Mouse (Mus musculus) midbrain, embryonic 16.5 days (tissue): ENCODE results near the gene Krtcap2. TPM values are rescaled to one million over a fixed set of nuclear protein-coding genes. Genes with fewer than 3 reads are reported as not detected.

Experiments used
- ATAC-seq: fragments of 200-750 bp; cut with Nextera tagmentation; 2 replicates; pipeline ENCODE4 v1.8.0; 2017; ENCODE audit warnings: moderate TSS enrichment
- H3K27ac ChIP-seq: fragments of 300-500 bp; sonication (generic); 2 replicates; pipeline ENCODE4 v1.5.1; 2014; ENCODE audit warnings: mild to moderate bottlenecking, low read length, mixed read lengths
- H3K27me3 ChIP-seq: fragments of 300-500 bp; sonication (generic); 2 replicates; pipeline ENCODE4 v1.6.1; 2014; ENCODE audit warnings: low read depth, low read length, mixed read lengths; ENCODE audit not compliant: control insufficient read depth, insufficient read depth
- H3K36me3 ChIP-seq: fragments of 300-500 bp; sonication (generic); 2 replicates; pipeline ENCODE4 v1.6.1; 2014; ENCODE audit warnings: mild to moderate bottlenecking, low read length, moderate library complexity, mixed read lengths; ENCODE audit not compliant: control insufficient read depth, insufficient read depth
- H3K4me1 ChIP-seq: fragments of 300-500 bp; sonication (generic); 2 replicates; pipeline ENCODE4 v1.6.1; 2014; ENCODE audit warnings: mild to moderate bottlenecking, low read length, mixed read lengths; ENCODE audit not compliant: control insufficient read depth, insufficient read depth
- H3K4me2 ChIP-seq: fragments of 300-500 bp; sonication (generic); 2 replicates; pipeline ENCODE4 v1.6.1; 2014; ENCODE audit warnings: mild to moderate bottlenecking, low read length, mixed read lengths
- H3K4me3 ChIP-seq: fragments of 300-500 bp; sonication (generic); 2 replicates; pipeline ENCODE4 v1.5.1; 2014; ENCODE audit warnings: low read depth, mild to moderate bottlenecking, low read length, moderate library complexity, mixed read lengths
- H3K9ac ChIP-seq: fragments of 300-500 bp; sonication (generic); 2 replicates; pipeline ENCODE4 v1.6.1; 2014; ENCODE audit warnings: low read depth, low read length, mixed read lengths
- H3K9me3 ChIP-seq: fragments of 300-500 bp; sonication (generic); replicated peaks from 2 replicates; pipeline ENCODE4 v1.6.1; 2014; ENCODE audit warnings: mild to moderate bottlenecking, low read length, mixed read lengths; ENCODE audit not compliant: control insufficient read depth, poor library complexity, severe bottlenecking
- WGBS: fragments of 180-500 bp; shearing (Covaris S2); extraction: QIAGEN DNeasy Blood & Tissue Kit; methylation state at CpG from one replicate; pipeline ENCODE4 v1.1.7; 2014; 5-methylcytosine and 5-hydroxymethylcytosine counted together
- polyA plus RNA-seq: library from polyadenylated mRNA; unstranded; fragments of >200 nt; fragmentation: Nextera tagmentation; extraction: Ambion mirVana; gene quantifications from 2 replicates; pipeline ENCODE4 v1.2.1, GENCODE M21; 2015

The Krtcap2 gene
- 195 TPM in 2 replicates for polyA plus RNA-seq

DNA sequence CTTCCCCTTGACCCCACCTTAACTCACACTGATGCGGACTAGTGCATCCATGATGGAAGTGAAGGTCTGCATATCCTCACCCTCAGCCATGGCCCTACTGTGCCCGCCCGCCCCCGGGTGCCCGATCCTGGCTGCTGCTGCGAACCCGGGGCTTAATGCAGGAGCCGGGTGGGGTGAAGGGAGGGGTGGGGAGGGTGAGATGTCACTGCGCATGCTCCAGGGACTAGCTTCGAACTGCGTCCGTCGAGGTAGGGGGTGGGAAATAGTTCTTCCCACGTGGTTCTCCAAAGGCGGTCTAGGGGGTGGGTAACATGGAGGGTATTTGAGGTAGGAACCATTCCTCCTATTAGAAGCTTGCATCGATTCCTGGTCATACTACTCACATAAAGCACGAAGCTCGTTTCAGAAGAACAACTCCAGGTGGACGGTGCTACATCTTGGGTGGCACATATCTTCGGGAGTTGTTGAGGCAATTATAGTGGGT is at the start of gene Krtcap2:
Krtcap2 (plus strand) TSS at position 279 of the 484 bp plus-strand sequence.
- peak; percentile 78 for ATAC-seq
- peak within 1 kb of the TSS; percentile 71 for H3K4me3 ChIP-seq
- peaks cover 15% of the 10 kb centered on the region for H3K36me3 ChIP-seq
- 1% methylated on average over 20 of the region's 20 CpGs for WGBS
- H3K27me3 ChIP-seq, result no peaks in the 10 kb centered on the region
- peak within 1 kb of the TSS; percentile 95 for H3K27ac ChIP-seq
- H3K9me3 ChIP-seq, result no peaks in the 10 kb centered on the region
- H3K4me2 ChIP-seq, result peak within 1 kb of the TSS; percentile 86
- peak within 1 kb of the TSS; percentile 86 for H3K9ac ChIP-seq
- H3K4me1 ChIP-seq, result peaks cover 31% of the 10 kb centered on the region

GRCm38 (mm10) chr3:89195979-89196877 is 49.5 kb upstream of the Krtcap2 start:
- Histone ChIP-seq H3K9ac (peak overlapping the region; percentile 70), H3K4me1 (peaks cover 10% of the 10 kb centered on the region), H3K9me3 (no peaks in the 10 kb centered on the region), H3K4me3 (peak overlapping the region; percentile 41), H3K36me3 (no peaks in the 10 kb centered on the region), H3K4me2 (peak overlapping the region; percentile 81), H3K27ac (peak overlapping the region; percentile 74), H3K27me3 (no peaks in the 10 kb centered on the region)
- WGBS, result 6% methylated on average over 33 of the region's 33 CpGs
- peak; percentile 90 for ATAC-seq

- H3K27ac ChIP-seq, result no peak overlapping the region
- H3K36me3 ChIP-seq, result peaks cover 5% of the 10 kb centered on the region; the same call in 1 of the 2 replicates
- no peak overlapping the region for H3K9ac ChIP-seq
- peaks cover 15% of the 10 kb centered on the region for H3K4me1 ChIP-seq
- WGBS, result 81% methylated on average over 3 of the region's 3 CpGs
- H3K4me3 ChIP-seq, result no peak overlapping the region
- no peaks in the 10 kb centered on the region for H3K27me3 ChIP-seq
- no peak overlapping the region for H3K4me2 ChIP-seq
- H3K9me3 ChIP-seq, result no peaks in the 10 kb centered on the region
- no peak for ATAC-seq
Measured at GRCm38 (mm10) chr3:89199839-89200238, 45.9 kb upstream of the Krtcap2 start.

DNA sequence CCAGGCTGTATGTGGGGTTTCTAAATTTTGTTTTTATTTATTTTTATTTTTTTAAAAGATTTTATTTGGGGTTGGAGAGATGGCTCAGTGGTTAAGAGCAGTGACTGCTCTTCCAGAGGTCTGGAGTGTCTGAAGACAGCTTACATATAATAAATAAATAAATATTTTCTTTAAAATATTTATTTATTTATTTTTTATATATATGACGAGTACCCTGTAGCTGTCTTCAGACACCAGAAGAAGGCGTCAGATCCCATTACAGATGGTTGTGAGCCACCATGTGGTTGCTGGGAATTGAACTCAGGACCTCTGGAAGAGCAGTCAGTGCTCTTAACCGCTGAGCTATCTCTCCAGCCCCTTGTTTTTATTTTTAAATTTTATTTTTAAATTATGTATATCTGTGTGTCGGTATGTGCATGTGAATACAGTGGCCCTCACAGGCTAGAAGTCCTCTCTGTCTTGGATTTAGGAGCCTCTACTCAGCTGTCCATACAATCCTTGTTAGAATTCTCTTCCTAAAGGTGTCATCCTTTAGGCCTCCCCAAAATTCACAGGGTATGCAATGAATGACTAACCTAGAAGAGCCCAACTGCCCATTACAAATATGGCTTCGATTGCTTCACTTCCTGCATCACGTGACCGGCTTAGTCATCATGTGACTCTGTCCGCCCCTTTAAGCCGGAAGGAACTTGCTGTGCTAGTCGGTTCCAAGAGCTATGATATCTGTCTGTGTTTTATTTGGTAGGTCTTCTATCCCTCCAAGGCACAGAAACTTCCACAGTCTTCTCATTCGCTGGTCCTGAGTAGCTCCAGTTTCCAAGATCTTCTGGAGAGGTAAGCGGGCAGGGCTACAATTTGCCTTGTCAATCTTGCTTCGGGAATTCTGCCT is 43.3 kb upstream of the Krtcap2 start, which contains the start of gene Gba:
Gba (plus strand) TSS at position 676 of the 889 bp plus-strand sequence.
- WGBS, result 26% methylated on average over 13 of the region's 13 CpGs
- H3K27ac ChIP-seq, result peak within 1 kb of the TSS; percentile 73
- peaks cover 19% of the 10 kb centered on the region for H3K36me3 ChIP-seq
- peaks cover 5% of the 10 kb centered on the region for H3K4me1 ChIP-seq
- ATAC-seq, result peak; percentile 83
- peak within 1 kb of the TSS; percentile 64 for H3K4me3 ChIP-seq
- H3K4me2 ChIP-seq, result peak within 1 kb of the TSS; percentile 87
- peak within 1 kb of the TSS; percentile 73 for H3K9ac ChIP-seq
- no peaks in the 10 kb centered on the region for H3K9me3 ChIP-seq
- no peaks in the 10 kb centered on the region for H3K27me3 ChIP-seq

DNA sequence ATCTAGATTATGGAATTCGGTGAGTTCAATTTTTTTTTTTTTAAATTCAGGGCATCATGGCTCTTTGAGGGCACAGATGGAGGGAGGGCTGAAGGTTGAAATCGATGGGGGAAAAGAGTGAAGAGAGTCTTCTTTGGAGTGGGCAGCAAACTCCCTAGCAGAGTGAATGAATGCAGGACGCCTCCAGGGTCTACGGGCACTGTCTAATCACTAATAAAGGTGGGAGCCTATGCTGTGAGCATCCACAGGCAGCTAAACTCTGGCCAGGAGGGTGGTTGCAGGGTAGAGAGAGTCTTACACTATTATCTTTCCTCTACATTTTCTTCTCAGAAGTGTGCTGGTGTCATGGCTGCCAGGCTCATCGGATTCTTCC is 42.6 kb upstream of the Krtcap2 start:
- peak; percentile 55; the same call in 1 of the 2 replicates for ATAC-seq
- WGBS, result 42% methylated on average over 5 of the region's 5 CpGs

DNA sequence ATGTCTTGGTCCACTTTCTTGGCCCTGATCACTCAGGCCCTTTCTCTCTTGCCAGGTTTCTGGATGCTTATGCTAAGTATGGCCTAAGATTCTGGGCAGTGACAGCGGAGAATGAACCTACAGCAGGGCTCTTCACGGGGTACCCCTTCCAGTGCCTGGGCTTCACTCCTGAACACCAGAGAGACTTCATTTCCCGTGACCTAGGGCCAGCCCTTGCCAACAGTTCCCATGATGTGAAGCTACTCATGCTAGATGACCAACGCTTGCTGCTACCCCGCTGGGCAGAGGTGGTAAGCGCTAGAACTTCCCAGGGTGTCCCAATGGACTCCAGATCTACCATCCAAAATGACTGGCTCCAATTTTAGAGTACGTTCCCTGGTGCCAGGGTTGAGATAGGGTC is 39.7 kb upstream of the Krtcap2 start:
- no peak overlapping the region for H3K9ac ChIP-seq
- H3K4me3 ChIP-seq, result no peak overlapping the region
- H3K4me2 ChIP-seq, result no peak overlapping the region
- no peaks in the 10 kb centered on the region for H3K9me3 ChIP-seq
- no peak overlapping the region for H3K27ac ChIP-seq
- WGBS, result 92% methylated on average over 7 of the region's 7 CpGs
- ATAC-seq, result no peak
- H3K36me3 ChIP-seq, result peaks cover 39% of the 10 kb centered on the region
- no peaks in the 10 kb centered on the region for H3K27me3 ChIP-seq
- peaks cover 5% of the 10 kb centered on the region for H3K4me1 ChIP-seq

More for the DNA sequence above, 42.6 kb upstream of the Krtcap2 start:
- Histone ChIP-seq H3K27ac (peak overlapping the region; percentile 67), H3K4me1 (peaks cover 5% of the 10 kb centered on the region), H3K36me3 (peaks cover 25% of the 10 kb centered on the region), H3K4me3 (peak overlapping the region; percentile 64), H3K4me2 (peak overlapping the region; percentile 87), H3K9me3 (no peaks in the 10 kb centered on the region), H3K27me3 (no peaks in the 10 kb centered on the region), H3K9ac (peak overlapping the region; percentile 73)

DNA sequence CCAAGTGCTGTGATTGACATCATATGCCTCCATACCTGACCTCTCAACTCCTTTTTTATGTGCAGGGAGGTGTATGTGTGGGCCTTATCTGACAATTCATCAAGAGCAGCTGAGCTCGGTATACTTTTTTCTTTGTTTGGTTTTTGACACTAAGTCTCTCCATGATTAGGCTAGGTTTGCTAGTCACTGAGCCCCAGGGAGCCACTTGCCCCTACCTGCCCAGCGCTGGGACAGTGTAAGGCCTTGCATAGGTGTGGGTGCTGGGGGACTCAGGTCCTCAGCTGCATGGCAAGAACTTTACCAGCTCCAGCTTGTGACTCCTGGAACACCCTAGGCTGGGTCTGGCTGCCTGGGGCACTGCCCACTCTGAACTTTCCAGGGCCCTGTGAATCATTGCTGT is 39.1 kb upstream of the Krtcap2 start:
- 93% methylated on average over 2 of the region's 2 CpGs for WGBS
- no peaks in the 10 kb centered on the region for H3K9me3 ChIP-seq
- H3K4me1 ChIP-seq, result peaks cover 5% of the 10 kb centered on the region
- H3K36me3 ChIP-seq, result peaks cover 39% of the 10 kb centered on the region
- ATAC-seq, result no peak
- no peaks in the 10 kb centered on the region for H3K27me3 ChIP-seq
- no peak overlapping the region for H3K9ac ChIP-seq
- H3K4me3 ChIP-seq, result no peak overlapping the region
- H3K4me2 ChIP-seq, result no peak overlapping the region
- H3K27ac ChIP-seq, result no peak overlapping the region

DNA sequence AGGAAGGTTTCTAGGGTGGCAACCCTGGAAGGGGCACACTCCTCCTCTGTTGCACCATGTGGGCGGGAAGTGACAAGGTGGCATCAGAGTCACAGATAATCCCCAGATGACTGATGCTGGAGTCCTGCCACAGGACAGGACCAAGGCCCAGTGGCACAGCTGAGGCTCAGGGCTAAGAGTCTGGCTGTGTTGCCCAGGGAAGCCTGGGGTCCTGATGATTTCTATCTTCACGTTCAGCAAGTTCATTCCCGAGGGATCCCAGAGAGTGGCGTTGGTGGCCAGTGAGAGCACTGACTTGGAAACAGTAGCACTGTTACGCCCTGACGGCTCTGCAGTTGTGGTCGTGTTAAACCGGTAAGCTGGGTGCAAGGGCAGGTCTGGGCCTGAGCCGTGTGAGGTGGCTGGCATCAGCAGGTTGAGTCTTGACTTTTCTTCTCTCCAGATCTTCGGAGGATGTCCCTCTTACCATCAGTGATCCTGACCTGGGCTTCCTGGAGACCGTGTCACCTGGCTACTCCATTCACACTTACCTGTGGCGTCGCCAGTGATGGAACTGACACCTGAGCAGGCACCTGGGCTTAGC is 37.6 kb upstream of the Krtcap2 start:
- ATAC-seq, result no peak
- Histone ChIP-seq H3K27ac (no peak overlapping the region), H3K9ac (no peak overlapping the region), H3K27me3 (no peaks in the 10 kb centered on the region), H3K4me1 (peaks cover 10% of the 10 kb centered on the region), H3K36me3 (peaks cover 39% of the 10 kb centered on the region), H3K4me2 (no peak overlapping the region), H3K9me3 (no peaks in the 10 kb centered on the region), H3K4me3 (no peak overlapping the region)
- WGBS, result 93% methylated on average over 13 of the region's 13 CpGs
